Mouse (Mus musculus) erythroblast, embryonic 14.5 days (primary cell): ENCODE results near the gene Trim16.

Experiments used
- GATA1 ChIP-seq: IDR thresholded peaks from 2 replicates; pipeline ENCODE4 v1.6.1; 2012; ENCODE audit warnings: low read length, inconsistent platforms, mixed read lengths
- TAL1 ChIP-seq: IDR thresholded peaks from 3 replicates; pipeline ENCODE4 v1.6.1; 2012; ENCODE audit warnings: low read length, inconsistent platforms, mixed read lengths

GRCm38 (mm10) chr11:62844562-62844961 lies 24.5 kb downstream of the Trim16 start:
- no peak for TF ChIP-seq GATA1
- TF ChIP-seq TAL1 = no peak
